Mouse (Mus musculus) embryonic facial prominence, embryonic 14.5 days (tissue): Measurements from ENCODE around the gene Ddah2. TPM values are rescaled to one million over a fixed set of nuclear protein-coding genes. Genes with fewer than 3 reads are reported as not detected.
A peak's percentile ranks its signal among the peaks of the same experiment; 100 is the strongest.

Source experiments
- ATAC-seq: fragments of 200-750 bp; cut with Nextera tagmentation; 2 replicates; pipeline ENCODE4 v1.8.0; 2017; ENCODE audit warnings: low read depth, moderate number of reproducible peaks, moderate TSS enrichment
- DNase-seq: peaks from one replicate; pipeline ENCODE4 v3.0.0-alpha.2; 2015; ENCODE audit warnings: low spot score
- H3K27ac ChIP-seq: fragments of 300-500 bp; sonication (generic); replicated peaks from 2 replicates; pipeline ENCODE4 v1.5.1; 2014; ENCODE audit warnings: low read depth, mild to moderate bottlenecking, low read length, moderate library complexity
- H3K27me3 ChIP-seq: fragments of 300-500 bp; sonication (generic); replicated peaks from 2 replicates; pipeline ENCODE4 v1.6.1; 2014; ENCODE audit warnings: low read length; ENCODE audit not compliant: control insufficient read depth, insufficient read depth
- H3K36me3 ChIP-seq: fragments of 300-500 bp; sonication (generic); 2 replicates; pipeline ENCODE4 v1.6.1; 2014; ENCODE audit warnings: low read length, mixed read lengths; ENCODE audit not compliant: control insufficient read depth, insufficient read depth
- H3K4me1 ChIP-seq: fragments of 300-500 bp; sonication (generic); 2 replicates; pipeline ENCODE4 v1.6.1; 2014; ENCODE audit warnings: antibody characterized with exemption, low read length; ENCODE audit not compliant: control insufficient read depth, insufficient read depth
- H3K4me2 ChIP-seq: fragments of 300-500 bp; sonication (generic); 2 replicates; pipeline ENCODE4 v1.6.1; 2014; ENCODE audit warnings: low read depth, mild to moderate bottlenecking, low read length, moderate library complexity, mixed read lengths
- H3K4me3 ChIP-seq: fragments of 300-500 bp; sonication (generic); 2 replicates; pipeline ENCODE4 v1.5.1; 2014; ENCODE audit warnings: low read depth, mild to moderate bottlenecking, low read length
- H3K9ac ChIP-seq: fragments of 300-500 bp; sonication (generic); 2 replicates; pipeline ENCODE4 v1.6.1; 2014; ENCODE audit warnings: low read depth, mild to moderate bottlenecking, low read length, moderate library complexity, mixed read lengths
- H3K9me3 ChIP-seq: fragments of 300-500 bp; sonication (generic); 2 replicates; pipeline ENCODE4 v1.6.1; 2016; ENCODE audit warnings: low read length; ENCODE audit not compliant: control insufficient read depth
- WGBS: fragments of 180-500 bp; shearing (Covaris S2); extraction: QIAGEN DNeasy Blood & Tissue Kit; methylation state at CpG from one replicate; pipeline ENCODE4 v1.1.7; 2014; 5-methylcytosine and 5-hydroxymethylcytosine counted together
- polyA plus RNA-seq: library from polyadenylated mRNA; unstranded; fragments of >200 nt; fragmentation: Nextera tagmentation; extraction: Ambion mirVana; gene quantifications from 2 replicates; pipeline ENCODE4 v1.2.1, GENCODE M21; 2014

The Ddah2 gene
- 291 and 341 TPM in 2 replicates for polyA plus RNA-seq

DNA sequence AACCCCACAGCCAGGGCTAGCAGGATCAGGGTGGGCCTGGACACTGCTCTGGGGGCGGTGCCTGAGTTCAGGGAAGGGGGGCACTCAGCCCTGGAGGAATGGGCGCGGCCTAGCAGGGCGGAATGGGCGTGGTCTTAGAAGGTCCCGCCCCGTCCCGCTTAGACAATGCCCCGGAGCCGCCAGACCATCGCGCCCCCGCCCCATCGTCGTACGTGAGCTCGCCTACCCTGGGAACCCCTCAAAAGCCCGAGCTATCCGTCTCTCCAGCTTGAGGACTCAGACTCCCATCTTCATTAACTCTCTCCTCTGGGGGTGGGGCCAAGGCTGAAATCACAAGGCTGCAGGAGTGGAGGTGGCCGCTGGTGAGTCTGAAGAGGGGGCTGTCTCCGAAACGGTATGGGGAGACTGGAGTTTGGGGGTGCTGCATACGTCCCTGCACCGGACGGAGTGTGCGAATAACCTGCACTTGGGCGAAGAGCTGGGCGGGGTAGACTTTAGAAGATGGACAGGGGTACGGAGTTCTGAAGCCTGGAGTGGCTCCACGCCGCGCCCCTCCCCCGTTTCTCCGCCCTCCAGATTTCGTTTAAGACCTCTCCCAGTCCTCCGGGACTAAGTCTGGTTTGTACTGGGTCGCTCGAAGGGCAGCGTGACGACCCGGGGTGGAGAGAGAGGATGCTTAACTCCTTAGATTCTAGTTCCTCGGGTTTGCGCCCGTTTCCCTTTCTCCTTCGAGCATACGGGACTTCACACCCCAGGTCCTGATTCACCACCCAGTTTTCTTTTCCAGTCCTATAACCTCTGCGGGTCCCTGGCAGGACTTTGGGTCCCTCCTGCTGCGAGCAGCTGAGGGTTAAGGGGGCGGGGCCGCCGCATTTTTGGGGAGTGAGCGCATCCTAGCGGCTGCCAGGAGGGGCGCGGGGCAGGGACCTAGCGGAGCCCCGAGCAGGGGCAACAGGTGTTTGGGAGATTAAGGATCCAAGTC, at the start of gene Ddah2:
TSS of gene Ddah2 (plus strand) at position 125 of the 982 bp plus-strand sequence.
- Histone ChIP-seq H3K4me1 (no peaks in the 10 kb centered on the region; the same call in 1 of the 2 replicates), H3K27ac (peak within 1 kb of the TSS; percentile 92), H3K4me3 (peak within 1 kb of the TSS; percentile 65), H3K27me3 (no peaks in the 10 kb centered on the region), H3K36me3 (peaks cover 63% of the 10 kb centered on the region), H3K9ac (peak within 1 kb of the TSS; percentile 85), H3K9me3 (no peaks in the 10 kb centered on the region), H3K4me2 (peak within 1 kb of the TSS; percentile 86)
- DNase-seq (peak; percentile 98), ATAC-seq (peak; percentile 90)
- WGBS: under 1% methylated on average over 55 of the region's 57 CpGs

DNA sequence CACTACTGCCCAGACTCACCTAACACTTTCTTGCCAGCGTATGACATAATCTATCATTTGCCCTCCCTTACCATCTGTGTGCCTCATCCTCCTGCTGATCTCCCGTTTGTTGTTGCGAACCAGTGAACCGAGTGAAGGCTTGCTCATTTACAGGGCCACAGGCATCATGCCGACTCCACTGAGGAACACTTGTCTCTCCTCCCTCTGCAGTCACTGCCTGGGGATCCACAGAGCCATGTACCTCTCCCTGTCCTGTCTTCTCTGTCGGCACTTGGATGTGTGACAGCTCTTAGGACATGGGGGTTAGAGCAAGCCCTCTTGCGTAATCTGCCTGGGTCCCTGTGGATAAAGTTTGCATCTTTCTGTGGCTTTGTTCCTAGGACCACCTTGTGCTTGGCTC, 49.2 kb upstream of the Ddah2 start:
- DNase-seq (no peak), ATAC-seq (no peak)
- Histone ChIP-seq H3K9ac (no peak overlapping the region), H3K4me2 (no peak overlapping the region), H3K27me3 (no peaks in the 10 kb centered on the region), H3K9me3 (no peaks in the 10 kb centered on the region), H3K4me3 (no peak overlapping the region), H3K36me3 (peaks cover 96% of the 10 kb centered on the region), H3K27ac (no peak overlapping the region), H3K4me1 (no peaks in the 10 kb centered on the region)
- WGBS: 91% methylated on average over 7 of the region's 7 CpGs

DNA sequence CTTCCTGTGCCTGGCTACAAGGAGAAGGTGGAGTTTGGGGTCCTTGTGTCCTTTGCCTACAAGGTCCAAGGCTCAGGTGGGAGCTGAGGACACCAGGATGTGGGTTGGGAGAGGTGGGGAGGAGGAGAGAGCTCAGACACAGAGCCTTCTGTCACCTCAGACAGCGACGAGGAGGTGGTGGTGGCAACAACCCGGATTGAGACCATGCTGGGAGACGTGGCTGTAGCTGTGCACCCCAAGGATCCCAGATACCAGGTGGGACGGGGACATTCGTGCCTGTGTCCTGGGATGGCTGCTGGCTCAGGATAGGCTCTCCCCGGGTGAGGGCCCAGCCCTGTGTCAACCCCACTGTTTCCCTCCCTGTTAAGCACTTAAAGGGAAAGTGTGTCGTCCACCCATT, 47.4 kb upstream of the Ddah2 start:
- Histone ChIP-seq H3K9ac (no peak overlapping the region), H3K9me3 (no peaks in the 10 kb centered on the region), H3K27ac (no peak overlapping the region), H3K4me3 (no peak overlapping the region), H3K4me2 (no peak overlapping the region), H3K36me3 (peaks cover 98% of the 10 kb centered on the region), H3K27me3 (no peaks in the 10 kb centered on the region), H3K4me1 (no peaks in the 10 kb centered on the region)
- DNase-seq (no peak), ATAC-seq (no peak)
- WGBS: 90% methylated on average over 8 of the region's 8 CpGs

DNA sequence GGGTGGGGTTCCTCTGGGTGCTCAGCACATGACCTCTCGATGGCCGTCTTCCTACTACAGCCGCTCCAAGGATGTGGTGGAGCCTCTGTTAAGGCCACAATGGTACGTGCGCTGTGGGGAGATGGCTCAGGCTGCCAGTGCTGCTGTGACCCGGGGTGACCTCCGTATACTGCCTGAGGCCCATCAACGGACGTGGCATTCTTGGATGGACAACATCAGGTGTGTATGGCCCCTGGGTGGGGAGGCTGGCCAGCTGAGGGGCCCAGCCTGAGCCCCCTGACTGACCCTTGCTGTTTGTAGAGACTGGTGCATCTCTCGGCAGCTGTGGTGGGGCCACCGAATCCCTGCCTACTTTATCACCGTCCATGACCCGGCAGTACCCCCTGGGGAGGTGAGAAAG, 46.4 kb upstream of the Ddah2 start:
- no peaks in the 10 kb centered on the region for H3K27me3 ChIP-seq
- H3K4me3 ChIP-seq: no peak overlapping the region
- 85% methylated on average over 12 of the region's 13 CpGs for WGBS
- H3K4me1 ChIP-seq: no peaks in the 10 kb centered on the region
- no peak overlapping the region for H3K9ac ChIP-seq
- H3K9me3 ChIP-seq: no peaks in the 10 kb centered on the region
- no peak overlapping the region for H3K4me2 ChIP-seq
- no peak overlapping the region for H3K27ac ChIP-seq
- DNase-seq (no peak), ATAC-seq (no peak)
- H3K36me3 ChIP-seq: peaks cover 93% of the 10 kb centered on the region

DNA sequence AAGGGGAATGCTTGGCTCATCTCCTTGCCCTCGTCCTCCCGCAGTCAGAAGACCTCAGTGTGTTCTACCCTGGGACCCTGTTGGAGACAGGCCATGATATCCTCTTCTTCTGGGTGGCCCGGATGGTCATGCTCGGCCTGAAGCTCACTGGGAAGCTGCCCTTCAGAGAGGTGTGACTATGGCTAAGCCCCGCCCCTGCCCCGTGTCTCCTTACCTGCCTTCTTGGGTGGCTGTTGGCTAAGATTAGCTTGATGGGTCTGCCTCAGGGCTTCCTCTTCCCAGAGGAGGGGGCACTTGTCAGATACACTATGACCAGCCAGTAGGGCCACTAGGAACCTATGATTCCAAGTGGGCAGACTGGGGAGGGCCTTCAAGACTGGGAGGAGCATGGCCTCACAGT, 45.6 kb upstream of the Ddah2 start:
- Histone ChIP-seq H3K9ac (no peak overlapping the region), H3K27ac (no peak overlapping the region), H3K4me1 (no peaks in the 10 kb centered on the region), H3K27me3 (no peaks in the 10 kb centered on the region), H3K36me3 (peaks cover 86% of the 10 kb centered on the region), H3K4me3 (no peak overlapping the region), H3K4me2 (no peak overlapping the region), H3K9me3 (no peaks in the 10 kb centered on the region)
- 76% methylated on average over 6 of the region's 6 CpGs for WGBS
- ATAC-seq: no peak
- DNase-seq: no peak

DNA sequence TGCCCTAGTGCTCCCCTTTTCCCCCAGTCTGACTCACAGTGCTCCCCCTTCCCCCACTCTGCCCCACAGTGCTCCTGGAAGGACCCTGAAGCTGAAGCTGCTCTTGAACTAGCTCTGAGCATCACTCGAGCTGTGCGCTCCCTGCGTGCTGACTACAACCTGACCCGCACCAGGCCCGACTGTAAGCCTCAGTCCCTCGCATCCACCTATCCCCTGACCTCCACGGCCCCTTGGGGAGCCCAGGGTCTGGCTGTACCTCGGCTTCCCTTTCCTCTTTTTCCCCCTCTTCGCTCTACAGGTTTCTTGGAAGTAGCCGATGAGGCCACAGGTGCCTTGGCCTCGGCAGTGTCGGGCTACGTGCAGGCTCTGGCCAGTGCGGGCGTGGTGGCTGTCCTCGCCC, 43.5 kb upstream of the Ddah2 start:
- DNase-seq (no peak), ATAC-seq (no peak)
- Histone ChIP-seq H3K4me2 (no peak overlapping the region), H3K9me3 (no peaks in the 10 kb centered on the region), H3K4me3 (no peak overlapping the region), H3K9ac (no peak overlapping the region), H3K27me3 (no peaks in the 10 kb centered on the region), H3K4me1 (no peaks in the 10 kb centered on the region), H3K27ac (no peak overlapping the region), H3K36me3 (peaks cover 66% of the 10 kb centered on the region)
- 90% methylated on average over 16 of the region's 16 CpGs for WGBS

DNA sequence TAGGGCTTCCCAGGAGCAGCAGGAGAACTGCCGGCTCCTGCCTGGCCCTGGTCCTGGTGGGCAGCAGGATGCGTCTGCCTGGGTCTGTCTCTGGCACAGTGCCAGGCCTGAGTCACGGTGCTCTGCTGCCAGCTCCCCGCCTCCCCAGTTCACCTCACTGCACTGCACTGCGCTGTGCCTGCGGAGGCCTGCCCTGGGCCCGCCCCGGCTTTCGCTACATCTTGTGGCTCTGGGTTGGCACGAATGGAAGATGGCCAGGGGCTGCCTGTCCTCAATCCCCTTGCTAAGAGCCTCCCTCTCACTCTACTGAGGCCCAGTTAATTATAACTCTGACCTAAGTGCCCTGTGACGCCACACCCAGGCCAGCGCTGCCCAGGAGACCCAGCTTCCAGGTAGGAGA, 42.5 kb upstream of the Ddah2 start, which contains the start of gene Vwa7:
TSS of gene Vwa7 (plus strand) at position 204 of the 400 bp plus-strand sequence.
- no peaks in the 10 kb centered on the region for H3K27me3 ChIP-seq
- no peaks in the 10 kb centered on the region for H3K4me1 ChIP-seq
- no peaks in the 10 kb centered on the region for H3K9me3 ChIP-seq
- peak; percentile 41 for ATAC-seq
- H3K36me3 ChIP-seq: peaks cover 55% of the 10 kb centered on the region
- no peak within 1 kb of the TSS for H3K27ac ChIP-seq
- peak; percentile 58 for DNase-seq
- no peak within 1 kb of the TSS for H3K4me3 ChIP-seq
- H3K4me2 ChIP-seq: no peak within 1 kb of the TSS
- peak within 1 kb of the TSS; percentile 37; the same call in 1 of the 2 replicates for H3K9ac ChIP-seq
- 48% methylated on average over 11 of the region's 12 CpGs for WGBS

DNA sequence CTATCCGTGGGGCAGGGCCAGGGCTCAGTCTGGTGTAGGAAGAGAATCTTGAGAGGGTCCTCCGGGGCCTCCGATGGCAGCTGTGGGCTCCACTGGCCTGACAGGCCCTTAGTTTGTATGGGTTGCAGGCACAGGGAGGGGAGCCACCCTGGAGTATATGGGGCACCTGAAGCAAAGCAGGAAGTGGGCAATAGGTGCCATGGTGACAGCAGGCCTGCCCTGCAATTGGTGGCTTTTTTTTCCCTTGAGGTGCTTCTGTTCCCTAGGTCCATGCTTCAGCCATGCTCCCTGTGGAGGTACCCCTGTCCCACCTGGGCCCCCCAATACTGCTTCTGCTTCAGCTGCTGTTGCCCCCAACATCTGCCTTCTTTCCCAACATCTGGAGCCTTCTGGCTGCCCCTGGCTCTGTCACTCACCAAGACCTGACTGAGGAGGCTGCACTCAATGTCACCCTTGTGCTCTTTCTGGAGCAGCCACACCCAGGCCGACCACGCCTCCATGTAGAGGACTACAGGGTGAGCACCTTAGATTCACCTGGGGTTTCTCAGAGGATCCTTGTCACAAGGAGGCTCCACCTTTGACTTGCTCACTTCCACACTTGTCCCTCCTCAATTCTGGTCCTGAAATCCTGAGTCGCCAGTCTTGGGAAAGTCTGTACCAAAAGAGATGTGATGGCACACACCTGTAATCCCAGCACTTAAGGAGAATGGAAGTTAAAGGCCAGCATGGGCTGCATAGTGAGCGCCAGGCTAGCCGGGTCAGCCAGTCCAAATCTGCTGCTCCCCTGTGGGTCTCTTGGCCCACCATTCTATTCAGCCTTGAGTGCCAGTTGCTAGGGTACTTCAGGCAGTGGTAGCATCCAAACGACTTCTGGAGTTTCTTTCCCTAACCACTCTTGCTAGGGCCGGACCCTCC, 41.8 kb upstream of the Ddah2 start:
- Histone ChIP-seq H3K27me3 (no peaks in the 10 kb centered on the region), H3K4me1 (no peaks in the 10 kb centered on the region), H3K27ac (no peak overlapping the region), H3K9me3 (no peaks in the 10 kb centered on the region), H3K4me3 (no peak overlapping the region), H3K9ac (no peak overlapping the region), H3K4me2 (no peak overlapping the region), H3K36me3 (peaks cover 48% of the 10 kb centered on the region)
- DNase-seq (no peak), ATAC-seq (no peak)
- 74% methylated on average over 10 of the region's 10 CpGs for WGBS
